Mouse (Mus musculus) forebrain, embryonic 14.5 days (tissue): ENCODE measurements around the gene Ak5. TPM values are rescaled to one million over a fixed set of nuclear protein-coding genes. Genes with fewer than 3 reads are reported as not detected.
A peak's percentile ranks its signal among the peaks of the same experiment; 100 is the strongest.

Experiments
- ATAC-seq: fragments of 200-750 bp; cut with Nextera tagmentation; 2 replicates; pipeline ENCODE4 v1.8.0; 2017; ENCODE audit warnings: mild to moderate bottlenecking, moderate library complexity
- DNase-seq: peaks from one replicate; pipeline ENCODE4 v3.0.0-alpha.2; 2015; ENCODE audit warnings: low spot score
- H3K27ac ChIP-seq: fragments of 300-500 bp; sonication (generic); 2 replicates; pipeline ENCODE4 v1.5.1; 2014; ENCODE audit warnings: low read depth, mild to moderate bottlenecking, control low read depth, low read length, moderate library complexity
- H3K27me3 ChIP-seq: fragments of 300-500 bp; sonication (generic); replicated peaks from 2 replicates; pipeline ENCODE4 v1.6.1; 2014; ENCODE audit warnings: low read length, control low read depth, mixed read lengths; ENCODE audit not compliant: control insufficient read depth, insufficient read depth
- H3K36me3 ChIP-seq: fragments of 300-500 bp; sonication (generic); 2 replicates; pipeline ENCODE4 v1.6.1; 2014; ENCODE audit warnings: low read length, control low read depth; ENCODE audit not compliant: control insufficient read depth, insufficient read depth
- H3K4me1 ChIP-seq: fragments of 300-500 bp; sonication (generic); 2 replicates; pipeline ENCODE4 v1.6.1; 2014; ENCODE audit warnings: antibody characterized with exemption, low read length, control low read depth; ENCODE audit not compliant: control insufficient read depth, insufficient read depth
- H3K4me2 ChIP-seq: fragments of 300-500 bp; sonication (generic); 2 replicates; pipeline ENCODE4 v1.6.1; 2014; ENCODE audit warnings: mild to moderate bottlenecking, control low read depth, low read length
- H3K4me3 ChIP-seq: fragments of 300-500 bp; sonication (generic); 2 replicates; pipeline ENCODE4 v1.5.1; 2014; ENCODE audit warnings: low read depth, low read length, control low read depth
- H3K9ac ChIP-seq: fragments of 300-500 bp; sonication (generic); 2 replicates; pipeline ENCODE4 v1.6.1; 2014; ENCODE audit warnings: mild to moderate bottlenecking, low read length, control low read depth, moderate library complexity
- H3K9me3 ChIP-seq: fragments of 300-500 bp; sonication (generic); replicated peaks from 2 replicates; pipeline ENCODE4 v1.6.1; 2016; ENCODE audit warnings: low read length, control low read depth, mixed read lengths; ENCODE audit not compliant: control insufficient read depth
- WGBS: fragments of 180-500 bp; shearing (Covaris S2); extraction: QIAGEN DNeasy Blood & Tissue Kit; methylation state at CpG from one replicate; pipeline ENCODE4 v1.1.7; 2014; 5-methylcytosine and 5-hydroxymethylcytosine counted together
- polyA plus RNA-seq: library from polyadenylated mRNA; unstranded; fragments of >200 nt; fragmentation: Nextera tagmentation; extraction: Ambion mirVana; gene quantifications from 2 replicates; pipeline ENCODE4 v1.2.1, GENCODE M21; 2014

Gene Ak5
- 4.9 and 9.0 TPM in 2 replicates for polyA plus RNA-seq

- H3K4me2 ChIP-seq, result peak within 1 kb of the TSS; percentile 95
- no peak within 1 kb of the TSS for H3K27ac ChIP-seq
- H3K9ac ChIP-seq, result peak within 1 kb of the TSS; percentile 63
- peaks cover 14% of the 10 kb centered on the region; the same call in 1 of the 2 replicates for H3K27me3 ChIP-seq
- 6% methylated on average over 5 of the region's 5 CpGs for WGBS
- H3K4me3 ChIP-seq, result peak within 1 kb of the TSS; percentile 47
- H3K9me3 ChIP-seq, result no peaks in the 10 kb centered on the region
- no peak for DNase-seq
- H3K4me1 ChIP-seq, result peaks cover 5% of the 10 kb centered on the region; the same call in 1 of the 2 replicates
- H3K36me3 ChIP-seq, result no peaks in the 10 kb centered on the region
- ATAC-seq, result peak; percentile 51
These were observed at the start of gene Ak5 for GRCm38 (mm10) chr3:152668239-152668638. Gene Ak5, minus strand, starts transcription at chr3:152668360.

- Histone ChIP-seq H3K9me3 (no peaks in the 10 kb centered on the region), H3K9ac (peak within 1 kb of the TSS; percentile 87), H3K27me3 (no peaks in the 10 kb centered on the region), H3K36me3 (no peaks in the 10 kb centered on the region), H3K4me2 (peak within 1 kb of the TSS; percentile 83), H3K27ac (peak within 1 kb of the TSS; percentile 33; the same call in 1 of the 2 replicates), H3K4me1 (peaks cover 6% of the 10 kb centered on the region; the same call in 1 of the 2 replicates), H3K4me3 (peak within 1 kb of the TSS; percentile 98)
- peak; percentile 93 for ATAC-seq
- under 1% methylated on average over 48 of the region's 48 CpGs for whole genome bisulfite sequencing
- DNase-seq, result peak; percentile 93
These were observed 46.1 kb upstream of the Ak5 start, which contains the start of gene Pigk for GRCm38 (mm10) chr3:152713991-152714902. Gene Pigk, plus strand, starts transcription at chr3:152714100.

- Histone ChIP-seq H3K27me3 (no peaks in the 10 kb centered on the region), H3K4me2 (no peak overlapping the region), H3K4me3 (no peak overlapping the region), H3K4me1 (peaks cover 6% of the 10 kb centered on the region; the same call in 1 of the 2 replicates), H3K27ac (no peak overlapping the region), H3K9ac (no peak overlapping the region), H3K36me3 (no peaks in the 10 kb centered on the region), H3K9me3 (no peaks in the 10 kb centered on the region)
- ATAC-seq (no peak), DNase-seq (no peak)
- 74% methylated on average over 4 of the region's 4 CpGs for WGBS
These were observed 44.8 kb upstream of the Ak5 start for GRCm38 (mm10) chr3:152712957-152713356.

- Histone ChIP-seq H3K9me3 (no peaks in the 10 kb centered on the region), H3K27ac (no peak overlapping the region), H3K4me1 (peaks cover 3% of the 10 kb centered on the region; the same call in 1 of the 2 replicates), H3K36me3 (no peaks in the 10 kb centered on the region), H3K9ac (no peak overlapping the region), H3K4me3 (no peak overlapping the region), H3K27me3 (no peaks in the 10 kb centered on the region), H3K4me2 (no peak overlapping the region)
- DNase-seq, result no peak
- 86% methylated on average over 3 of the region's 3 CpGs for WGBS
- no peak for ATAC-seq
These were observed 41.8 kb upstream of the Ak5 start for GRCm38 (mm10) chr3:152709936-152710335.

GRCm38 (mm10) chr3:152707321-152707823 is 39.2 kb upstream of the Ak5 start:
- no peak overlapping the region for H3K27ac ChIP-seq
- H3K4me1 ChIP-seq, result no peaks in the 10 kb centered on the region
- no peaks in the 10 kb centered on the region for H3K9me3 ChIP-seq
- no peaks in the 10 kb centered on the region for H3K36me3 ChIP-seq
- 89% methylated on average over 5 of the region's 5 CpGs for WGBS
- H3K27me3 ChIP-seq, result no peaks in the 10 kb centered on the region
- no peak overlapping the region for H3K4me2 ChIP-seq
- no peak for ATAC-seq
- no peak for DNase-seq
- H3K4me3 ChIP-seq, result no peak overlapping the region
- H3K9ac ChIP-seq, result no peak overlapping the region

- DNase-seq (no peak), ATAC-seq (no peak)
- Histone ChIP-seq H3K9ac (no peak overlapping the region), H3K27ac (no peak overlapping the region), H3K9me3 (no peaks in the 10 kb centered on the region), H3K4me2 (no peak overlapping the region), H3K4me1 (no peaks in the 10 kb centered on the region), H3K4me3 (no peak overlapping the region), H3K36me3 (no peaks in the 10 kb centered on the region), H3K27me3 (no peaks in the 10 kb centered on the region)
- 84% methylated on average over 2 of the region's 2 CpGs for WGBS
These were observed 38.7 kb upstream of the Ak5 start for GRCm38 (mm10) chr3:152706901-152707300.

- no peaks in the 10 kb centered on the region for H3K9me3 ChIP-seq
- no peak overlapping the region for H3K4me2 ChIP-seq
- no peak overlapping the region for H3K9ac ChIP-seq
- no peak overlapping the region for H3K4me3 ChIP-seq
- WGBS, result 84% methylated on average over 5 of the region's 5 CpGs
- no peak for ATAC-seq
- H3K36me3 ChIP-seq, result no peaks in the 10 kb centered on the region
- H3K4me1 ChIP-seq, result no peaks in the 10 kb centered on the region
- H3K27ac ChIP-seq, result no peak overlapping the region
- no peak for DNase-seq
- H3K27me3 ChIP-seq, result no peaks in the 10 kb centered on the region
These were observed 37.7 kb upstream of the Ak5 start for GRCm38 (mm10) chr3:152705826-152706225.

- ATAC-seq, result peak; percentile 55; the same call in 1 of the 2 replicates
These were observed 34.2 kb upstream of the Ak5 start for GRCm38 (mm10) chr3:152702274-152702843.

More at GRCm38 (mm10) chr3:152702274-152702843, 34.2 kb upstream of the Ak5 start:
- peak; percentile 49 for DNase-seq
- Histone ChIP-seq H3K27me3 (no peaks in the 10 kb centered on the region), H3K4me1 (no peaks in the 10 kb centered on the region), H3K4me3 (no peak overlapping the region), H3K9ac (no peak overlapping the region), H3K9me3 (no peaks in the 10 kb centered on the region), H3K27ac (no peak overlapping the region), H3K4me2 (peak overlapping the region; percentile 16; the same call in 1 of the 2 replicates), H3K36me3 (no peaks in the 10 kb centered on the region)
- WGBS, result 48% methylated on average over 8 of the region's 8 CpGs
